27 mouse cellular contexts compared by ENCODE assay signal in the genomic region with DNA sequence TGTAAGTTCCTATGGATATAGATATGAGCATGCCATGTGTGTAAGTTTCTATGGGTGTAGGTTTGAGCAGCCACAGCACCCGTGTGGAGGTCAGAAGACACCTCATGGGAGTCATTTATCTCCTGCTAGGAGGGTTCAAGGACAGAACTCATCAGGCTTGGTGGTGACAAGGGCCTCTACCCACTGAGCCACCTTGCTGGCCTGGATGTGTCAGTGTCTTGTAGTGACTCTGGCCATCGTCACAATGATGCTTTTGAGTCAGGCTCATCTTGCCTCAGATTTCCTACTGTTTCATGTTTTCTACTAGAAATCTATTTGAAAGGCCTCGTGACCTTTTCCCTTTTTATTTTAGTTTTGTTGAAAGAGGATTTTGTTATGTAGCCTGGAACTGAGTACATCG.
"Had no signal": no experiment of that assay in that cellular context is flagged by ENCODE, and none has a peak within 500 bp of the region (broad histone marks: within the 10 kb centered on the region; RNA-seq: fewer than 3 reads in every experiment).

No protein-coding gene starts in this region.

- H3K36me3 ChIP-seq: heart, embryonic 10.5 days; heart, embryonic 12.5 days; hindbrain, embryonic 10.5 days; hindbrain, embryonic 12.5 days; hindbrain, embryonic 15.5 days; intestine, embryonic 15.5 days; kidney, embryonic 15.5 days; limb, embryonic 13.5 days; limb, embryonic 15.5 days; liver, embryonic 12.5 days had no signal

- H3K9ac ChIP-seq: heart, embryonic 12.5 days; hindbrain, embryonic 12.5 days; hindbrain, embryonic 15.5 days; intestine, embryonic 15.5 days; kidney, embryonic 15.5 days; limb, embryonic 13.5 days; limb, embryonic 15.5 days; liver, embryonic 12.5 days; liver, embryonic 14.5 days had no signal

- DNase-seq: gastrocnemius, adult 2 months; gastrocnemius, postnatal 10 days; gastrocnemius, postnatal 25 days; heart, adult 18-20 months; heart, postnatal 10 days; heart, postnatal 4 days; kidney, adult 11 months; kidney, adult 2 months; kidney, adult 9 months; kidney, postnatal 14 days; kidney, postnatal 36 days; layer of hippocampus, adult 9-11 months; layer of hippocampus, postnatal 36 days; left cerebral cortex, postnatal 4 days had no signal

- H3K4me1 ChIP-seq: heart, embryonic 10.5 days; heart, embryonic 12.5 days; hindbrain, embryonic 10.5 days; hindbrain, embryonic 12.5 days; hindbrain, embryonic 15.5 days; limb, embryonic 15.5 days; liver, embryonic 12.5 days had no signal

- H3K27me3 ChIP-seq: heart, embryonic 12.5 days; hindbrain, embryonic 12.5 days; hindbrain, embryonic 15.5 days; intestine, embryonic 15.5 days; kidney, embryonic 15.5 days; limb, embryonic 13.5 days; limb, embryonic 15.5 days; liver, embryonic 12.5 days had no signal

- H3K4me3 ChIP-seq: gastrocnemius, adult 2 months; heart, embryonic 10.5 days; heart, embryonic 12.5 days; hindbrain, embryonic 10.5 days; hindbrain, embryonic 12.5 days; hindbrain, embryonic 15.5 days; intestine, embryonic 15.5 days; kidney, embryonic 15.5 days; limb, embryonic 13.5 days; limb, embryonic 15.5 days; liver, embryonic 12.5 days had no signal

- H3K27ac ChIP-seq: gastrocnemius, adult 2 months; heart, embryonic 10.5 days; hindbrain, embryonic 10.5 days; hindbrain, embryonic 12.5 days; hindbrain, embryonic 15.5 days; hindbrain, postnatal 0 days; intestine, embryonic 15.5 days; kidney, embryonic 15.5 days; kidney, postnatal 0 days; limb, embryonic 13.5 days; limb, embryonic 15.5 days; liver, embryonic 12.5 days; liver, embryonic 14.5 days had no signal
